8 mouse cellular contexts compared by ENCODE assay signal in the genomic region with DNA sequence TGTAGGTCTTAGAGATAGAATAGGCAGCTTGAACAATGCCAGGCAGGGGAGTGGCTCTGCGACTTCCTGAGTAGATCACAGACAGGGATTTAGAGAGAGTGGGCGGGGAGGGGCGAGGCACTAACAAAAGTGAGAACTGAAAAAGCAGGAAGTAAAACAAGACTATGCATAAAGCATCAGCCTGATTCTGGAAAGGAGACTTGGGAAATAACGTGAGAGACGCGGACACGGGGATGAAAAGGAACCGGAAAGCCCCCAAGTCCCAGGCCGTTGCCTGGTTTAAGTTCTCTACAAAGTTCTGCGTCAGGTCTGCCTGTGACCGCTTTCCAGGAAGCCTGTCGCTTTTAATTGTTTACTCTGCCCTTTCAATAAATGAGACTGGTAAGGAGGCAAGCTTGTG.
DNase-seq lines count a peak whose midpoint lies in the region; ATAC-seq and TF ChIP-seq lines count a peak whose summit lies in the region.

No protein-coding gene starts in this region.

- no peak overlapping the region for H3K27ac ChIP-seq in MEL (ENCODE audit: control insufficient read depth, low read depth, low read length)
- peak overlapping the region; percentile 72 for H3K27ac ChIP-seq in heart, embryonic 16.5 days (ENCODE audit: low read length)

- DNase-seq in MEL (ENCODE audit: low read depth, low spot score) = peak; percentile 80
- peak; percentile 59 for DNase-seq in embryo, embryonic 10.5 days (ENCODE audit: low spot score)
- peak; percentile 63 for DNase-seq in kidney, postnatal 10 days
- DNase-seq in spleen, postnatal 36 days (ENCODE audit: low spot score in 2 of 2) = peak; percentile 68 to 74
- DNase-seq in cerebellum, adult 11 months = no peak
- DNase-seq in right cerebral cortex, postnatal 14 days = no peak

- H3K4me2 ChIP-seq in heart, embryonic 16.5 days (ENCODE audit: low read depth, low read length) = peak overlapping the region; percentile 59

- TF ChIP-seq POLR2A in MEL (IDR thresholded peaks at IDR 0.05; ENCODE audit: control insufficient read depth in 1 of 2, insufficient read depth in 1 of 2, low read depth in 1 of 2, low read length in 2 of 2, poor library complexity in 1 of 2) = no peak

- peaks cover 2 to 3% of the 10 kb centered on the region in 2 experiments; a peak in 1 of 4 replicates for H3K4me1 ChIP-seq in MEL (ENCODE audit: control insufficient read depth in 1 of 2, insufficient read depth in 2 of 2, low read length in 2 of 2)
- 0 out of 2 replicates have a peak, but pooled peaks cover 3% of the 10 kb centered on the region for H3K4me1 ChIP-seq in heart, embryonic 16.5 days (ENCODE audit: control insufficient read depth, insufficient read depth, low read length)

- TF ChIP-seq EP300 in MEL (IDR thresholded peaks at IDR 0.05; ENCODE audit: low read depth in 1 of 2, low read length in 2 of 2) = no peak

- no peaks in the 10 kb centered on the region for H3K79me2 ChIP-seq in MEL (ENCODE audit: control insufficient read depth, insufficient read depth, low read length, poor library complexity)

- ATAC-seq in heart, embryonic 16.5 days (replicated peaks; ENCODE audit: extremely low read depth, insufficient read depth, low FRiP score) = peak; percentile 75
- ATAC-seq in megakaryocyte, adult 5-6 weeks (ENCODE audit: poor library complexity, severe bottlenecking) = peak; percentile 96

- H3K9me3 ChIP-seq in MEL (replicated peaks; ENCODE audit: insufficient read depth, low read length) = no peaks in the 10 kb centered on the region
- no peaks in the 10 kb centered on the region for H3K9me3 ChIP-seq in heart, embryonic 16.5 days (replicated peaks; ENCODE audit: control insufficient read depth, low read length)

- 24% methylated on average over 12 of the region's 12 CpGs for WGBS in heart, embryonic 16.5 days

- TF ChIP-seq RAD21 in MEL (IDR thresholded peaks at IDR 0.05; ENCODE audit: low read depth, low read length) = no peak

- no peak overlapping the region for H3K9ac ChIP-seq in MEL (ENCODE audit: control insufficient read depth, low read depth, low read length, poor library complexity, severe bottlenecking)
- peak overlapping the region; percentile 68 for H3K9ac ChIP-seq in heart, embryonic 16.5 days (ENCODE audit: low read length)

- H3K36me3 ChIP-seq in MEL (ENCODE audit: control insufficient read depth in 1 of 2, insufficient read depth in 2 of 2, low read length in 2 of 2) = peaks cover 0 to 6% of the 10 kb centered on the region in 2 experiments; a peak in 1 of 4 replicates
- no peaks in the 10 kb centered on the region for H3K36me3 ChIP-seq in heart, embryonic 16.5 days (ENCODE audit: control insufficient read depth, insufficient read depth)

- H3K27me3 ChIP-seq in MEL (ENCODE audit: control insufficient read depth in 1 of 2, insufficient read depth in 2 of 2, low read length in 2 of 2) = no peaks in the 10 kb centered on the region
- no peaks in the 10 kb centered on the region for H3K27me3 ChIP-seq in heart, embryonic 16.5 days (ENCODE audit: control insufficient read depth, insufficient read depth, low read length)

- no peak for TF ChIP-seq CTCF in MEL (IDR thresholded peaks at IDR 0.05 in 2 of 3, conservative IDR thresholded peaks at IDR 0.05 in 1 of 3; ENCODE audit: control insufficient read depth in 1 of 3, insufficient read depth in 1 of 3, low read depth in 2 of 3, low read length in 3 of 3, poor library complexity in 1 of 3, severe bottlenecking in 1 of 3)

- peak overlapping the region; percentile 26 to 29 for H3K4me3 ChIP-seq in MEL (ENCODE audit: control insufficient read depth in 1 of 2, insufficient read depth in 1 of 2, low read depth in 2 of 2, low read length in 2 of 2)
- peak overlapping the region; percentile 45 for H3K4me3 ChIP-seq in heart, embryonic 16.5 days (ENCODE audit: low read length)

TF ChIP-seq in MEL, 35 proteins besides CTCF, POLR2A, EP300 and RAD21:
- TF ChIP-seq MEF2A (IDR thresholded peaks at IDR 0.05; ENCODE audit: extremely low read depth, insufficient replicate concordance, low read depth, low read length, poor library complexity, severe bottlenecking) = no peak
- peak; percentile 73 for TF ChIP-seq ELF1 (IDR thresholded peaks at IDR 0.05; ENCODE audit: low read depth, low read length)
- TF ChIP-seq KAT2A (conservative IDR thresholded peaks at IDR 0.05; ENCODE audit: low read depth, low read length) = no peak

Comparison
In these comparisons a context has a peak if more than half of its experiments do, and no peak if none do; other contexts are left out.
1. DNase-seq: peak in MEL (single experiment), embryo, embryonic 10.5 days (single experiment), kidney, postnatal 10 days (single experiment) and spleen, postnatal 36 days (2 of 2); none in cerebellum, adult 11 months (single experiment) and right cerebral cortex, postnatal 14 days (single experiment).